Mouse (Mus musculus): ENCODE data around the gene Arfip1.

DNA sequence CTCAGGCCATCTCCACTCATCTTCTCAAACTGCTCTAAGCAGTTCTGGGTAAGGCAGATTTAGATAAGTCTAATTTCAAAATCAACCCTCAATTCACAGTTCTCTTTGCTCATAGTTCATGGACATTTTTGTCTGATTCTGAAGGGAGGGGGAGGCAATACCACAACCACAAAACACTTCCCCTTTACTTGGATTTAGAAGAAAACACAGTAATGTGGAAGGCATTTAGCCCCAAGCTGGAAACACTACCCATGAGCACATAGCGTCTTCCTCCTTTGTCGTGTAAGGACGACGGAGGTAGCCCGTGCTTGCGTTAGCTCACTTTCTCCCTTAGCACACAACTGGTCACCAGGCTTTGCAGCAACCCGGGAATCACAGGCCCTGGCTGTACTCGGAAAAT, 78.1 kb downstream of the Arfip1 start:
- TF ChIP-seq CTCF (IDR thresholded peaks at IDR 0.05; ENCODE audit: extremely low read depth, insufficient read length, insufficient replicate concordance, low read depth, low read length): no peak
- TF ChIP-seq POLR2A (IDR thresholded peaks at IDR 0.05; ENCODE audit: low read depth, low read length): no peak
